Mouse (Mus musculus) myocyte (in vitro differentiated cells): ENCODE measurements around the gene Atf7.

Source experiments
- CEBPB ChIP-seq: IDR thresholded peaks from 2 replicates; pipeline ENCODE4 v1.6.1; 2011; ENCODE audit warnings: mild to moderate bottlenecking, moderate library complexity; ENCODE audit not compliant: poor library complexity, insufficient read depth, severe bottlenecking
- E2F4 ChIP-seq: IDR thresholded peaks from one replicate; pipeline ENCODE4 v1.6.1; 2011; ENCODE audit warnings: mild to moderate bottlenecking, control low read depth, moderate library complexity; ENCODE audit not compliant: insufficient read depth
- MAX ChIP-seq: IDR thresholded peaks from one replicate; pipeline ENCODE4 v1.6.1; 2011; ENCODE audit warnings: low read depth, mild to moderate bottlenecking, control low read depth
- MYOD1 ChIP-seq, 3 experiments: IDR thresholded peaks; one replicate each; pipeline ENCODE4 v1.6.1; 2011; ENCODE audit warnings: control low read depth in 2 of 3, low read depth in 2 of 3, mild to moderate bottlenecking in 2 of 3, moderate library complexity in 1 of 3; ENCODE audit not compliant: insufficient read length in 2 of 3, control insufficient read depth in 1 of 3
- MYOG ChIP-seq, 3 experiments: IDR thresholded peaks; one replicate each; pipeline ENCODE4 v1.6.1; 2011; ENCODE audit warnings: control low read depth in 2 of 3, low read depth in 2 of 3, mild to moderate bottlenecking in 2 of 3; ENCODE audit not compliant: insufficient read length in 2 of 3, control insufficient read depth in 1 of 3, insufficient read depth in 1 of 3
- POLR2A ChIP-seq: IDR thresholded peaks from one replicate; pipeline ENCODE4 v1.6.1; 2011; ENCODE audit warnings: low read depth, mild to moderate bottlenecking, control low read depth, moderate library complexity; ENCODE audit not compliant: insufficient read length
- POLR2AphosphoS2 ChIP-seq: IDR thresholded peaks from one replicate; pipeline ENCODE4 v1.6.1; 2011; ENCODE audit warnings: low read depth, control low read depth; ENCODE audit not compliant: insufficient read length
- REST ChIP-seq: IDR thresholded peaks from one replicate; pipeline ENCODE4 v1.6.1; 2011; ENCODE audit warnings: mild to moderate bottlenecking, control low read depth, moderate library complexity; ENCODE audit not compliant: insufficient read depth, insufficient read length
- SRF ChIP-seq: IDR thresholded peaks from one replicate; pipeline ENCODE4 v1.6.1; 2011; ENCODE audit warnings: low read depth; ENCODE audit not compliant: control insufficient read depth, insufficient read length
- TCF12 ChIP-seq: IDR thresholded peaks from one replicate; pipeline ENCODE4 v1.6.1; 2011; ENCODE audit warnings: mild to moderate bottlenecking, control low read depth; ENCODE audit not compliant: poor library complexity, insufficient read depth, severe bottlenecking
- USF1 ChIP-seq: IDR thresholded peaks from one replicate; pipeline ENCODE4 v1.6.1; 2011; ENCODE audit warnings: low read depth, mild to moderate bottlenecking, control low read depth, moderate library complexity

DNA sequence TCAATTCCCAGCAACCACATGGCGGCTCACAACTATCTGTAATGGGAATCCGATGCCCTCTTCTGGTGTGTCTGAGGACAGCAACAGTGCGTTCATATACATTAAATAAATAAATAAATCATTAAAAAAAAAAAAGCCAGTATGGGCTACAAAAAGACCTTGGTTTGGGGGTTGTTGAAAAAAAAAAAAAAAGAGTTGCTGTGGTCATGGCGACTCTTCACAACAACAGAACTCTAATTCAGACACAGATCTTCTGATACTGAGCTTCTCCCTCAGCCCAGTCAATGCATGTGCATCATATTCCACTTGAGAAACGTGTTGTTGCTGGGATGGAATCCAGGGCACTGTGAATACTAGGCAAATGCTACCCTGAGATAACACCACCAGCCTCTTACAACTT lies 72.7 kb downstream of the Atf7 start:
- TF ChIP-seq POLR2A (no peak), REST (no peak), MAX (no peak), MYOG (IDR thresholded peaks at IDR 0.05; ENCODE audit: control insufficient read depth in 1 of 3, insufficient read depth in 1 of 3, insufficient read length in 2 of 3, low read depth in 2 of 3) (no peak), POLR2AphosphoS2 (no peak), USF1 (no peak), TCF12 (no peak), MYOD1 (IDR thresholded peaks at IDR 0.05; ENCODE audit: control insufficient read depth in 1 of 3, insufficient read length in 2 of 3, low read depth in 2 of 3) (no peak), CEBPB (no peak), SRF (no peak), E2F4 (no peak)
